Mouse (Mus musculus) liver, postnatal 0 days (tissue): ENCODE results near the gene Pygb. TPM values are rescaled to one million over a fixed set of nuclear protein-coding genes. Genes with fewer than 3 reads are reported as not detected.

Source experiments
- ATAC-seq: fragments of 200-750 bp; cut with Nextera tagmentation; 2 replicates; pipeline ENCODE4 v1.8.0; 2017; ENCODE audit warnings: mild to moderate bottlenecking, moderate library complexity
- DNase-seq: peaks from one replicate; pipeline ENCODE4 v3.0.0-alpha.2; 2016
- H3K27ac ChIP-seq: fragments of 300-500 bp; sonication (generic); 2 replicates; pipeline ENCODE4 v1.5.1; 2014; ENCODE audit warnings: antibody characterized with exemption, moderate library complexity, mild to moderate bottlenecking, low read depth
- H3K27me3 ChIP-seq: fragments of 300-500 bp; sonication (generic); 2 replicates; pipeline ENCODE4 v1.6.1; 2014; ENCODE audit warnings: low read length, control low read depth, mixed read lengths; ENCODE audit not compliant: insufficient read depth
- H3K36me3 ChIP-seq: fragments of 300-500 bp; sonication (generic); replicated peaks from 2 replicates; pipeline ENCODE4 v1.6.1; 2014; ENCODE audit warnings: mild to moderate bottlenecking, control low read depth, low read length, moderate library complexity, mixed read lengths; ENCODE audit not compliant: insufficient read depth
- H3K4me1 ChIP-seq: fragments of 300-500 bp; sonication (generic); 2 replicates; pipeline ENCODE4 v1.6.1; 2014; ENCODE audit warnings: antibody characterized with exemption, mild to moderate bottlenecking, control low read depth; ENCODE audit not compliant: insufficient read depth
- H3K4me2 ChIP-seq: fragments of 300-500 bp; sonication (generic); 2 replicates; pipeline ENCODE4 v1.6.1; 2014; ENCODE audit warnings: low read depth, mild to moderate bottlenecking, low read length, moderate library complexity, mixed read lengths
- H3K4me3 ChIP-seq: fragments of 300-500 bp; sonication (generic); 2 replicates; pipeline ENCODE4 v1.5.1; 2014; ENCODE audit warnings: low read depth, low read length
- H3K9ac ChIP-seq: fragments of 300-500 bp; sonication (generic); replicated peaks from 2 replicates; pipeline ENCODE4 v1.6.1; 2014; ENCODE audit warnings: mild to moderate bottlenecking, moderate library complexity
- H3K9me3 ChIP-seq: fragments of 300-500 bp; sonication (generic); 2 replicates; pipeline ENCODE4 v1.6.1; 2016; ENCODE audit warnings: mild to moderate bottlenecking, control low read depth, low read length, mixed read lengths
- CTCF ChIP-seq: sonication (generic); IDR thresholded peaks from 2 replicates; pipeline ENCODE4 v1.5.1; 2016; ENCODE audit warnings: antibody characterized with exemption, low read depth
- EP300 ChIP-seq: IDR thresholded peaks from 2 replicates; pipeline ENCODE4 v1.6.1; 2016; ENCODE audit warnings: antibody characterized with exemption, low read depth, mild to moderate bottlenecking
- WGBS: fragments of 180-500 bp; shearing (Covaris S2); extraction: QIAGEN DNeasy Blood & Tissue Kit; methylation state at CpG from one replicate; pipeline ENCODE4 v1.1.7; 2014; ENCODE audit not compliant: insufficient replicate concordance; 5-methylcytosine and 5-hydroxymethylcytosine counted together
- polyA plus RNA-seq: library from polyadenylated mRNA; unstranded; fragments of >200 nt; fragmentation: Nextera tagmentation; extraction: Ambion mirVana; gene quantifications from 2 replicates; pipeline ENCODE4 v1.2.1, GENCODE M21; 2015

Gene Pygb
- polyA plus RNA-seq, 1 experiment from 2014 or later = 15.3 TPM

GRCm38 (mm10) chr2:150834616-150835015, 48.1 kb downstream of the Pygb start:
- Histone ChIP-seq H3K4me3 (no peak overlapping the region), H3K4me1 (no peaks in the 10 kb centered on the region), H3K4me2 (no peak overlapping the region), H3K27me3 (no peaks in the 10 kb centered on the region), H3K36me3 (peaks cover 16% of the 10 kb centered on the region), H3K9ac (no peak overlapping the region), H3K27ac (no peak overlapping the region), H3K9me3 (no peaks in the 10 kb centered on the region)
- no peak for ATAC-seq
- no peak for DNase-seq
- no peak for TF ChIP-seq CTCF
- TF ChIP-seq EP300 = no peak
- 83% methylated on average over 7 of the region's 7 CpGs for WGBS

GRCm38 (mm10) chr2:150835975-150836374, 49.4 kb downstream of the Pygb start:
- Histone ChIP-seq H3K36me3 (peaks cover 11% of the 10 kb centered on the region; the same call in 1 of the 2 replicates), H3K9ac (no peak overlapping the region), H3K9me3 (no peaks in the 10 kb centered on the region), H3K4me3 (no peak overlapping the region), H3K27me3 (no peaks in the 10 kb centered on the region), H3K4me1 (no peaks in the 10 kb centered on the region), H3K4me2 (no peak overlapping the region), H3K27ac (no peak overlapping the region)
- TF ChIP-seq EP300 = no peak
- no peak for TF ChIP-seq CTCF
- DNase-seq (no peak), ATAC-seq (no peak)
- 84% methylated on average over 4 of the region's 4 CpGs for WGBS

- TF ChIP-seq CTCF = no peak
- no peak for TF ChIP-seq EP300
- no peak overlapping the region for H3K9ac ChIP-seq
- no peak overlapping the region for H3K4me2 ChIP-seq
- H3K27ac ChIP-seq = no peak overlapping the region
- peaks cover 5% of the 10 kb centered on the region; the same call in 1 of the 2 replicates for H3K36me3 ChIP-seq
- H3K27me3 ChIP-seq = no peaks in the 10 kb centered on the region
- WGBS = 63% methylated on average over 15 of the region's 15 CpGs
- no peak overlapping the region for H3K4me3 ChIP-seq
- ATAC-seq (no peak), DNase-seq (no peak)
- no peaks in the 10 kb centered on the region for H3K9me3 ChIP-seq
- no peaks in the 10 kb centered on the region for H3K4me1 ChIP-seq
Measured at GRCm38 (mm10) chr2:150836906-150837305, 50.4 kb downstream of the Pygb start.

GRCm38 (mm10) chr2:150837781-150838180, 51.2 kb downstream of the Pygb start:
- Histone ChIP-seq H3K4me1 (no peaks in the 10 kb centered on the region), H3K9me3 (no peaks in the 10 kb centered on the region), H3K27me3 (no peaks in the 10 kb centered on the region), H3K9ac (no peak overlapping the region), H3K36me3 (peaks cover 4% of the 10 kb centered on the region; the same call in 1 of the 2 replicates), H3K4me2 (no peak overlapping the region), H3K27ac (no peak overlapping the region), H3K4me3 (no peak overlapping the region)
- DNase-seq = no peak
- TF ChIP-seq CTCF = no peak
- TF ChIP-seq EP300 = no peak
- 78% methylated on average over 3 of the region's 3 CpGs for WGBS
- no peak for ATAC-seq

GRCm38 (mm10) chr2:150839686-150840471, 53.3 kb downstream of the Pygb start:
- no peak overlapping the region for H3K27ac ChIP-seq
- no peaks in the 10 kb centered on the region for H3K36me3 ChIP-seq
- TF ChIP-seq EP300 = no peak
- no peak for TF ChIP-seq CTCF
- H3K4me2 ChIP-seq = no peak overlapping the region
- peak; percentile 70 for ATAC-seq
- no peak overlapping the region for H3K9ac ChIP-seq
- no peaks in the 10 kb centered on the region for H3K9me3 ChIP-seq
- WGBS = 71% methylated on average over 12 of the region's 12 CpGs
- no peak overlapping the region for H3K4me3 ChIP-seq
- no peak for DNase-seq
- no peaks in the 10 kb centered on the region for H3K4me1 ChIP-seq
- H3K27me3 ChIP-seq = no peaks in the 10 kb centered on the region

GRCm38 (mm10) chr2:150841109-150841508, 54.6 kb downstream of the Pygb start:
- no peaks in the 10 kb centered on the region for H3K36me3 ChIP-seq
- WGBS = 77% methylated on average over 11 of the region's 11 CpGs
- no peaks in the 10 kb centered on the region for H3K4me1 ChIP-seq
- TF ChIP-seq EP300 (no peak), CTCF (no peak)
- no peak overlapping the region for H3K9ac ChIP-seq
- no peak overlapping the region for H3K4me2 ChIP-seq
- no peaks in the 10 kb centered on the region for H3K9me3 ChIP-seq
- H3K4me3 ChIP-seq = no peak overlapping the region
- DNase-seq = no peak
- no peak overlapping the region for H3K27ac ChIP-seq
- H3K27me3 ChIP-seq = no peaks in the 10 kb centered on the region
- no peak for ATAC-seq
